Mouse (Mus musculus) left cerebral cortex, adult 8-10 months (tissue): ENCODE measurements at regions not wholly inside any gene's neighbourhood (a gene's known extent, or its start where the extent isn't known, plus 50 kb on each side); places are given as distances from the start of the nearest gene placed in this dataset.

Experiments used
- DNase-seq, 2 experiments: peaks; one replicate each; pipeline ENCODE4 v3.0.0; 2022; ENCODE audit warnings: low spot score in 2 of 2

DNA sequence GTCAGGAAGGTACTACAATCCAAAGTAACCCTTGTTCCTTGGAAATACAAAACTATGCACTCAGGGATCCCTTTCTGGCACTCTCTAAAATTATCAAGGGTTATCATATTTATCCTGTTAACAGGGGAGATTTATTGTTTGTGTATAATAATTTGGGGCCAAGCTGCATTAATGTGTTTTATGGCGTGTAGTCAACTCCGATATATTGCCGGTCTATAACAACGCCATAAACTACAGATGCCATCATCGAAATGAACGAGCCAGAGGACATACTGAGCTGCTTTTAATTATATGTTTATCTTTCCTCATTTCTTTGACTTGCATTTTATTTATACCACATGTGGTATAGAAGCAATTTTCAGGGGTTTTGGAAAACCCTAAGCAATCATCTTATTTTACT, 147.2 kb downstream of the Nr2f2 start:
- DNase-seq, result no peak

DNA sequence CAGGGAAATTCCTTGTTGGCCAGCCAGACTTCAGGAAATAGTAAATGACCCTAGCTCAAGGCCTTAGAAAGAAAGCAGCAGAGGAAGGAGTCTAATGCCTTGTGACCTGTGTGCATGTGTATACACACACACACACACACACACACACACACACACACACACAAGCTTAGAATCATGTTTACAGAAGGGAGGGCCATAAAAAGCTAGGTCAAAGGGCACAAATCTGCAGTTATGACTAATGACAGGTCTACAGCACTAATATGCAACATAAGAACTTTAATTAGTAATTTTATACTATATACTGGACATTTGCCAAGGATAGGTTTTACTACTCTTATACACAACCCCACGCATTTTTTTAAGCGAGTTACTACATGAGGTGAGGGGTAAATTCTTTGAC, 149.4 kb downstream of the Nr2f2 start:
- no peak for DNase-seq

DNA sequence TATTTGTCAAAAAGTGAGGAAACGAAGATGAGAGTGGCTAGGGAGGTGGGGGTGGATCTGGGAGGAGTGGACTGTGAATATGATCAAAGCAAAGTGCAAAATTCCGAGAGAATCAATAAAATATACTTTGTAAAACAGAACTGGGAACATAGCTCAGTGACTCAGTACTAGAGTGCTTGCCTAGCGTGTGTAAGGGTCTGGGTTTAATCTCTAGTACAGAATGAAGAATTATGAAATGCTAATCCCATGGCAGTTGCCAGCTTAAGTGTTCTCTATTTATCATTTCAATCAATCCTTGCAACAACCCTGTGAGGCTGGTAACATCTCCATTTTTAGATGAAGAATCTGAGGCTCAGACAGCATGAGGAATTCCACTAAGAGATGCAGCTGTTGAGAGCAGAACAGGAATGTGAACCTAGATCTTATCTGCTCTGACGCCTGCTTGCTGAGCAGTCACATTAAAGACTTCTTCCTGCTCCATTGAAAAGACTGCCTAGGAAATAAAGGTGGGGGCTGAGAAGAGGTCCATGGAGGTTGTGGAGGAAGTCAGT, 152.5 kb downstream of the Nr2f2 start:
- DNase-seq, result no peak

DNA sequence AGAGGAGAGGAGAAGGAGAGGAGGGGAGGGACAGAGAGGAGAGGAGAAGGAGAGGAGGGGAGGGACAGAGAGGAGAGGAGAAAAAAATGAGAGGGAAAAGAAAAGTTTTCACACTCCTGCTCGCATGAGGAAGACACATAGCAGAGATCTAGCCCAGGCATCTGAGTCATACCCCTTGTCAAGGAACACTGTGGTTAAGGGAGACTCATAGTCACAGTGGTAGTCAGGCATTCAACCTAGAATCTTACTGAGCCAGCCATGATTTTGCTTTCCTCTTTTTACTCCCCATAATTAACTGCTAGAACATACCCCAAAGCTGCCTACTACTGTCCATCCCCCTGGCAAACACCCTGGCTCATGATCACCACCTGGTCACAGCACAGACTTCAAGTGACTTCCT, 160.6 kb downstream of the Nr2f2 start:
- no peak for DNase-seq

DNA sequence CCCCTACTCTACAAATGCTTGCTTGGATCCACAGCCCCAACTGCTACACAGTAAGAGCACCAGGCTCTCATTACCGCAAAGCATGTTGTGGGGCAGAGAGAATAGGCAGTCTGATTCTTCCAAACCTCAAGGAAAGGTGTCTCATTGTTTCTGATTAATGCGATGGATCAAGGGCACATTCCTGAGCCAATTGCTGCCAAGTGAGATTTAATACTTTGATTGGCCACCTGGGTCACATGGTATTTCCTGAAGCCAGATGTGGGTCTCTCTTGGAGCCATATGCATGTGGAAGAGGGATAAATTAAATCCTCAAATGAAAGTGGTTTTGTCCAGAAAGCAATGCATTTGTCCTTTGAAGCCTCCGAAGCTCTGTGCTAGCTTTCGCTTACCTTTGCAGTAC, 166.3 kb downstream of the Nr2f2 start:
- no peak for DNase-seq

DNA sequence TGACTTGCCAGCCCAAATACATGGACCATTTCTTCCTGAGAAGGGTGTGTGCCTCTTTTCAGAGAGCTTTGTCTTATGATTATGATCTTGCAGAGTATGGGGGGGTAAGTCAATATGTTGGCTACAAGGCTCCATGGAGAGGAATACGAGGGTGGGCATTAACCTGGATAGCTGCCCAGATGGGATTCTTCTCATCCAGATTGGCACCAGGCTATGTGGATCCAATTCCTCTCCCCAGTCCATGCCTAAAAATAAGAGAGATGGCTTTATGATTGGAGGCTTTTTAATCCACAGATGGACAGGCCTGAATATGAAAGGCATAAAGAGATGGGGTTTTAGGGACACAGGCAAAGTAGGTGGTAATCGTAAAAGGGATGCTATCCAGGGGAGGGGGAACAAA, 187.6 kb downstream of the Nr2f2 start:
- DNase-seq, result no peak

DNA sequence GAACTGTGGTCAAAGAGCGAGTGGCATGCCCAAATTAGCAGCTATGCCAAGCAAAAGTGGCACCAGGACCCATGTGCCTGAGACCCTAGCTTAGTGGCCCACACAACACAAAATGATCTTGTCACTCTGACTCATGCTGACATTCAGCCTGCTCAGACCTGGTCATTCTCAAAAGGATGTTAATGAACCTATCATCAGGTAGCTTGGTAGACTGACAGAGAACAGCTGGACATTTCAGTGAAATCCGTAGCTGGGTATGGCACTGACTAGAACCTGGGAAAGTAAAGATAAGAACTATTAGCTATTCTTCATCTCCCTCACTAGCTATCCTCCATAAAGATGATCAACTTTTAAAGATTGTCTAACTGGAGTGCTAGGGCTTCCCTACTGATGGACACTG, 188.5 kb downstream of the Nr2f2 start:
- DNase-seq, result no peak

DNA sequence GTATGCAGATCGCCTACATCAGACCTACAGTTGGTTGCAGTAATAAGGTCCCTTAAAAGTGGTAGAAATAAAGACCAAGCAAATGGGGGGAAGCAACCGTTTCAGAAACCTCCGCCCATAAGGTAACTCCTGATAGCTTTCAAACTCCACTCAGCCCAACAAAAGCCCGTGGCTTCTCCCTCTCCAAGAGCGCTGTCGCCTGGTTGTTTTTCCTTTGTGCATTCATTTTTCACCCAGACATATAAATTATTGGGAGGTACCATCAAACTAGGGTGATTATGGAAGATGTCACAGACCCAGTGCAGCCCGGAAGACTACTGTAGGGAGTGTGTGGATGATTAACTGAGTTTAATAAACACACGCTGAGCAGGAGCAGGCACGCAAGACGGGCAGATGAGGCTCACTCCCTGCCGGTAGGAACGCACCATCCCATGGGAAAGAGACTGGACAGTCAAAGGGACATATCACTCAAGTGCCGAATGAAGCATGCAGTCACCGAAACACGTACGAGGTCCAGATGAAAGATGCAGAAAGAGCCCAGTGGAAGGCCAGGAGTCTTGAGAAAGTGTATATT, 189.8 kb downstream of the Nr2f2 start:
- no peak for DNase-seq

DNA sequence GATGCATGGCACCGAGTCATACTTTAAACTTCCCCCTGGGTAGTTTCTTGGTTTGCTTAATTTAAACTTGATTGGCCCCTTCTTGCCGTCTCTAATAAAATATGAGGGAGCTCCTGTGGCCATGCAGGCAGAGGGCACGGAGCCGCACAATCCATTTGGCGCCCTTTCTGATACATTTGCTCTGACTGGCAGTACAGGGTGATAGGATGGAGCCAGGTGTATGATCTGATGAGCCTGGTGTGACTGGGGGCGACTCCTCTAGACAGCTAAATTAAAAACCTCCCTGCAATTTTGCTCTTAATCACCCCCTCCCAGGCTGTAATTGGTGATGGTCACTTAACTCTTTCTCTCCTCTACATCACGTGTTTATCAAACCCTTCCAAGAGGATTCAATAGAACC, 190.4 kb downstream of the Nr2f2 start:
- DNase-seq, result no peak

DNA sequence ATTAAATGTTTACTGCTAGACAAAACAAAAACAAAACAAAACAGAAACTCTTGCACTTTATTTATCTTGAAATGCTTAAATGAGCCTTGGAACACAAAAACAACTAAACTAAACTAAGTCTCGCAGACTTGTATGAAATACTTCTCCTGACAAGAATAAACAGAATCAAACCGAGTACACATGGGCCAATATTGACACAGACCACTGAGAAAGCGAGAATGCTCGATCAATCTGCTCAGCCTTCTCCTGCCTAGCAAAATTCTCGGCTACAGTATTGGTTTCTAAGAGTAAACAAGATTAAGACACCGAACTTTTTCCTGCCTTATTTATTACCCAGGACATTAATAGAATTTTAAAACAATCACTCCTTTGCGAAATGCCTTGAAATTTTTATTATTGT, 194.1 kb downstream of the Nr2f2 start:
- DNase-seq, result no peak

DNA sequence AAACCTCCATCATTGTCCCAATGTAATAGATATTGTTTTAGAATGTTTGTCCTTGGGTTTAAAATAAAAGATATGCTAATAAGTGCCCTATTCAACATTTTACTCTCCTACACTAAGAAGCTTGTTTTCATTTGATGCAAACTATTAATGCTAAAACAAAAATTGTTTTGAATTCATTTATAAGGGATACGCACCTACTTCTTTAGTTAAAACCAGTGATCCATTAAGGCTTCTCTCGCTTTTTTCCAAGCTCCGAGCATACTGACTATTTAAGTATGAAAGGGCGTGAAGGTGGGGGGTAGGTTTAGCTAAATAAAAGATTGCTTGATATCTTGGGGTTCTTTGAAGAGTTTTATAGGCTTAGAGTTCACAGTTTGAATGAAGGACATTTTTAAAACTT, 195.1 kb downstream of the Nr2f2 start:
- DNase-seq, result no peak

DNA sequence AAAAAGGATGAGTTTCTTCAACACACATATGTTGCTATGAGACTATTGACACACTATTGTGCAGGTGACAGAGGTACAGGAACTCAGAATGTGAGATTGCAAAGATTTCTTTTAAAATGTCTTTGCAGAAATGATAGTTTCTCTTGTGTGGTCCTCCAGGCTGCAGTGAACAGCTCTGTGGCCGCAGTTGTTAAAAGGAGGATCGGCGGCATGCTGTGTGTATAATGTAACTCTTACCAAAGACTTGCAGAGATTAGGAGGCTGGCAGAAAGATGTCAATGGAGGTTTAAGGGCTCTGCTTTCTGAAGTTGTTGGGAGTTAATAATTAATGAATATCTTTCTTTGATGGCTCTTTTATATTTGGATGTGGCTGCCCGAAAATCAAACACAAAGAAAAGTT, 198.5 kb downstream of the Nr2f2 start:
- DNase-seq, result no peak

DNA sequence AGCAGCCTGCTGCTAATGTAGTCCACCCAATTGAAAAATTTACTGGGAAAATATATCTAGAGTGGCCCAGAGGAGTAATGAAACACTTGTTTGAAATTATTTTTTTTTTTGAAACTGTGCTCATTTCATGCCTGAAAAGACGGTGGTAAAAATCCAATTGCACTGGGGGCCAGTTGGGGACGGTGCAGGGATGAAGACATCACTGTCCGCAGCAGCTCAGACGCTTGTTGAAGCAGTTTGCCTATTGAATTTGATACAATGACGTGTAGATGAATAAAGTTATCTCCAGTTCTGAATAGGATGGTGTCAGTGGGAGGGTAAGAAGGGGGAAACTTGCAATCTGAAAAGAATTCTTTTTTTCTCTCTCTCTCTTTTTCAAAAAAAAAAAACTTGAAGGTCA, 200.5 kb downstream of the Nr2f2 start:
- DNase-seq, result no peak

DNA sequence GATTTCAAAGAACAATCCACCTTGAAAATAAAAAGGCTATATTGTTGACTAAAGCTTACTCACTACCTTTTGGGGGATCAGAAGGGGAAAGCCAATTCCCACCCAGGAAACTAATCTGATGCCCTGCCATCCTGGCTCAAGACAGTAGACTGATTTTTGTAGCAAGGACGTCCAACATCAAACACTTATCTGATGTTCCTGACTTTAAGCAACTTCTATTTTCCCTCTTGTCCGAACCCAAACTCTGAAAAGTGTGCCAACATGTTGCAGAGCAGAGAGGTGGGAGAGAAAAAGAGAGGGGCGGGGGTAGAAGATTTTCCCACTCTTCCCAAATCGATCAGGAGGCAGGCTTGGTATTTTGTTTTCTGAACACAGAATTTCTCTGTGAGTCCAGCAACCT, 201.0 kb downstream of the Nr2f2 start:
- no peak for DNase-seq

DNA sequence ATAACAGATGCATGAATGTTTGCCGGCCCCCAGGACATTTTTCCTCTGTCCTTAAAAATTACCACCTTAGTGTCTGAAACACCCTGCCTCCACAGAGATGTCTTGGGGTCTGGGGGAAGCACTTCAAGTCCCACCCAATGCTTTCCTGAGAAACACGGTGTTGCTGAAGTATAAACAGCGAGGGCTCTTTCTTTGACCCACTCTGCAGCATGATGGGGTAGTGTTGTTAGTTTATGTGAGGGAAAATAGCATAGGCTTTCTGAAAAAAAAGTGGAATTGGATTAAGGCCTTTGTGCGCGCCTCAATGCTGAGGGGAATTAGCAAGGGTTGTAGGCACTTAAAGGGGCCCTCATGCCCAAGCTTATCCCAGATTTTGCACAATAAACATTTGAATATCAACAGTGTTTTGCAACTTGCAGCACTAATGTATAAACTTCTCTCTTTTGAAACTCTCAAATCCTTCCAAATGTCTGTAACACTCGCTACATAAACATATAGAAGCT, 201.8 kb downstream of the Nr2f2 start:
- DNase-seq, result no peak

DNA sequence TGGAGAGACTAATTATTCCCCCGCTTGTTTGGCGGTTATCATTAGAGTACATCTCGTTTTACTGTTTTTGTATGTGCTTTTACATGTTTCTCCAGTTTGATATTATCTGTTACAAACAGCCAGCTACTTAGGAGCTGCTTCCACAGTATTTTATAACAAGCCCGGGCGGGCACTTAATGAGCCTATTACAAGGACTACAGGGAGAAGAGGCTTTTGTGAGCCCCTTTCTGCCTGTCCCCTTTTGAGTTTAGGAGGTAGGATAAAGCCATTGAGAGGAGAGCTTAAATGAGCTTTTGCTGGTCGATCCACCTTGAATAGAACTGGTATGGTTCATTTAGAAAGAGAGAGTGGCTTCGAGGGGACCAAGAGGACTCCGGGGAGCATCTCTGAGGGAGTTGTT, 208.0 kb downstream of the Nr2f2 start:
- DNase-seq, result no peak

DNA sequence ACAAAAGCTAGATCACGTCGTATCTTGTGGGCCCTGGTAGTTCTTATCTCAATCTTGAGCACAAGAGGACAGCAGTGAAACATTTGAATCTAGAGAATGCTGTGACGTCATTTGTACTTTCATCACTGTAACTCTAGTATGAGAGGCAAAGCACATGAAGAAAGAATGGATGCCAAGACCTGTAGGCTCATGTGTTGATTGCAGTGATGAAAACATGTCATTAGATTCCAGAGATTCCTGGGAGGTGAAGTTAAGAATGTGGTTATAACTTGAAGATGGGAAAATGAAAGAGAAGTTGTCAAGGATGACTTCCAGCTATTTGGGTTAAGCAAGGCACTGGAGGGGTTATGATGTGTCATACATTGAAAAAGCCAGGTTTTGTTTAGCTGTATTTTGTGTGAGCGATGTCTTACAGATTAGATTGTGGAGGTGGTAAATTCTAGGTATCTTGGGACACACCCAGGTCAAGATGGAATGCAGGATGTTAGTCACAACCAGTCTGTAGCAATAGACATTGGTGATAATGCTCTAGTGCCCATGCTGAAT, 221.7 kb downstream of the Nr2f2 start:
- DNase-seq, result no peak

DNA sequence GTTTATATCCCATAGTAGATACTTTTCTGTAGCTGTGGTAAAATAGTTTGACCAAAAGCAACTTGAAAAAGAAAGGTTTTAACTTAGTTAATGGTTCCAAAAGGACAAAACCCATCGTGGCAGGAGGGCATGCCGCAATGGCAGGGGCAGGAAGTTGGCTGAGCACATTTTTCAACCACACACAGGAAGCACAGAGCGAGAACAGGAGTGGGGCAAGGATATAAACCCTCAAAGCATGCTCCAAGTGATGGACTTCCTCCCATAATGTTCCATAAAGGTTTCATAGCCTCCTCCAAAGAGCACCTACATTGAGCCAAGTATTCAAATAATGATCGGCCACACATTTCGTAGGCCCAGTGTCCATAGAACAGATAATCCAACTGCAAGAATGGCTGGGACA, 229.7 kb downstream of the Nr2f2 start:
- no peak for DNase-seq

DNA sequence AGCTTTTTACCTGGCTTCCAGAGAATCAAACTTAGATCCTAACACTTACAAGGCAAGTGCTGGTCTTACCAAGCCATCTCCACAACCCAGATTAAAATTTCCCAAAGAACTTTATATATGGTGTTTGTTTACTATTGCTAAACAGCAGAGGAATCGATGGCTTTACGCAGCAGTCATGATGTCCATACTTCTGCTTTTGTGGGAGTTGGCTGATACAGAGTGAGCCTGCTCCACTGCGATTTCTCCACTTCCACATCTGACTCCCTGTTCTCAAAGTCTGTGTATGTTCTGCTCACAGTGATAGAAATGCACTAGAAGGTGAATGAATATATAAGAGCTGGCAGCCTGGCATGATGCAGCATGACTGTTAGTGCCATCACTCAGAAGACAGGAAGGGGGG, 231.1 kb downstream of the Nr2f2 start:
- DNase-seq, result no peak

DNA sequence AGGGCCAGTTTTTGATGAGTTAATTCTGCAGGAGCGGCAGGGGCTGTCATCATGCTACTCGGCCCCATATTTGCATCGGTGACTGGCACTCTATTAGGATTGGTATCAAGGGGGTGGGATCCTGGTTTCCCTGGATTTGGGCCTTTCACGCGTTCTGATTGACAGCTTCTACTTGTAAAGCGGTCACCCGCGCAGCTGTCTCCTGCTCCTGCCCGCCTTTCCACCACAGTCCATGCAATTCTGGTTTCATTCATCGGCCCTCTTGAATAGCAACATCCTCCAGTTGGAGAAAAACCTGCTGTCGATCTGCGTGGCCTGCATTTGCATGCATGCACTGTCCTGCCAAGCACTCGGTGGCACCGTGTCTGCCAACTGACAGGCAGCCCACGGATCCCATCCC, 236.6 kb downstream of the Nr2f2 start:
- DNase-seq, result no peak

DNA sequence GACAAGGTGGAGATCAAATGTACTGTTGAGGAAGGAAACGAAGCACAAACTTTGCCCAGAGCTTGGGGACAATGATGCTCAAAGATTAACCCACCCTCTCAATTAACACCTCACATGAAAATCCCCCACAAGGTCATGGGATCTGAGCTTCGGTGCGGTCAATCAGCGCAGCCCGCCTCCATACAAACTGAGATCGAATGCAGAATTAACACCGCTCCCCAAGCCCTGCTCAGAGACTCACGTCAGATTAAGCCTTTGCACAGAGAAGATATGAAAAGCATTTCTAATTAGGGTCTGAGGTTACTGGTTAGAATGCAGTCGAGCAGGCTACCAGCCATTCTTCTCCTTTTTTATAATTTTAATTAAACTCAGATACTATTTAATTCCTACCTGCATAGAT, 243.7 kb downstream of the Nr2f2 start:
- no peak for DNase-seq

DNA sequence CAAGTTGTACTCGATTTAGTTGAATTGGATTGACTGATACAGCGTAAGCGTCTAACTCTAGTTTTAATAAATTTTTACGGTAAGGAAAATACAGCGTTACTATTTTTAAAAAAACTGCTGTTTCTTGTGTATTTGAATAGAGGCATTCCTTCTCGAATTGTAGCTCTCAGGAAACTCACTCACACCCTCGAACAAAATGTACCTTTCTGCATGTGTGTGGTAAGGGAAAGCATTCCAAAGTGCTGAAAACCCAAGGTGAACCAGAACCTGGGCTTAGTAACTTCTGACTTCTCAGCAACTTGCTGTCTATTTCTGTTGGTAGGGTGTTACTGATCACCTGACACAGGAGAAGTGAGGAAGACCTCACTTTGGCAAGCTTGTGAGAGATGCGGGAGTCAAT, 247.0 kb downstream of the Nr2f2 start:
- no peak for DNase-seq

DNA sequence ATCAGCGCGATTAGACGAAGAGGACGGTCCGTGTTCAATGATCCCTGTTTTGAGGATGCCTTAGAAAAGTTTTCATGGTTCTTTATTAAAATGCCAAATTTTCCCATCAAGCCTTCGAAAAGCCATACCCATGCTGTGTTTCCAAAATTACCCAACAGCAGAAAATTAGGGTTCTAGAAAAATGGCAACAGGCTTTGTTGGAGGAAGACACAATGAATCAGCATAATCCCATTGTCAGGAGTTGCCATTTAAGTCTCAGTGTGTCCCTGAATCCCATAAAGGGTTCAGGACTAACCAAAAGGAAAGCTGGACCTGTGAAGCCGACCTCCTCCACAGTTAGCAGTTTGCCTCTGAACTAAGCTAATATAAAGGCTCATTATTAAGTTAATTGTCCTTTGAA, 247.6 kb downstream of the Nr2f2 start:
- no peak for DNase-seq
